Mouse (Mus musculus): ENCODE measurements around the gene Agpat3.

DNA sequence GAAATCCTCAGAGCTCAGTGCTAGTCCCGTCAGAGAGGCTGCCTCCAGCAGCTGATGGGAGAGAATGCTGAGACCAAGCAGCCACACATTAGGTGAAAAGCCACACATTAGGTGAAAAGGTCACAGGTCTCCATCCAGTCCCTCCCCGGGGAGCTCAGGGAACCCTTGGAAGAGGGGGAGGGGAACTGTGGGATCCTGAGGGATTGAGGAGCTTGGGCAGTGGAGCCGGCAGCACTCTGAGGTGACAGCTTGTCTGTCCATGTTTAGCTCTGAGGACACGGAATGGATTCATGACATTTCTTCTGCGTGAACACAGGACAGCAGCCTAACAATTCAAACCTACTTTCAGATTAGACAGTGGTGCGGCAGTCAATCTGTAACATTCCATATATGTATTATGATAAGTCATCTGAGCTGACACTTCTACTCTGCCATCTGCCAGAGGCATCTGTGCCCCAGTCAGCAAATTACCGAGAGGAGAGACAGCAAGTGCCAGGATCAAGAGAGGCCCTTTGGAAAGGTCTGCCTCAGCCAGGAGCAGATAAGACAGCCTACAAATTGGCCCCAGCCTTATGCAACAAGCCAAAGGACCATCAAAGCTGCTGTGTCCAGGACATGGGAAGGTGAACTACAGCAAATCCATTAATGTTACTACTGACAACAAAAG lies 28.9 kb downstream of the Agpat3 start:
- TF ChIP-seq MAX (IDR thresholded peaks at IDR 0.05; ENCODE audit: low read length) (no peak), HCFC1 (IDR thresholded peaks at IDR 0.05; ENCODE audit: low read depth, low read length) (no peak), EP300 (IDR thresholded peaks at IDR 0.05; ENCODE audit: low read depth in 1 of 2, low read length in 2 of 2) (no peak), SMC3 (IDR thresholded peaks at IDR 0.05; ENCODE audit: low read depth, low read length) (no peak), GABPA (IDR thresholded peaks at IDR 0.05; ENCODE audit: low read depth, low read length) (no peak), CTCF (IDR thresholded peaks at IDR 0.05 in 2 of 3, conservative IDR thresholded peaks at IDR 0.05 in 1 of 3; ENCODE audit: control insufficient read depth in 1 of 3, insufficient read depth in 1 of 3, low read depth in 2 of 3, low read length in 3 of 3, poor library complexity in 1 of 3, severe bottlenecking in 1 of 3) (no peak), GATA1 (IDR thresholded peaks at IDR 0.05; ENCODE audit: low read depth, low read length) (no peak), MAFK (IDR thresholded peaks at IDR 0.05; ENCODE audit: borderline replicate concordance, low read depth, low read length) (no peak), MYB (IDR thresholded peaks at IDR 0.05; ENCODE audit: low read depth, low read length) (no peak), BHLHE40 (IDR thresholded peaks at IDR 0.05; ENCODE audit: borderline replicate concordance, low read depth, low read length) (no peak), USF1 (IDR thresholded peaks at IDR 0.05; ENCODE audit: low read depth, low read length) (no peak), POLR2A (IDR thresholded peaks at IDR 0.05; ENCODE audit: control insufficient read depth in 1 of 2, insufficient read depth in 1 of 2, low read depth in 1 of 2, low read length in 2 of 2, poor library complexity in 1 of 2) (no peak), ZNF384 (IDR thresholded peaks at IDR 0.05; ENCODE audit: low read depth, low read length) (no peak)

All from MEL (cell line).